Mouse (Mus musculus): Measurements from ENCODE around the gene Tmem243. TPM values are rescaled to one million over a fixed set of nuclear protein-coding genes. Genes with fewer than 3 reads are reported as not detected.

The Tmem243 gene
- polyA plus RNA-seq, 2 experiments = 7.5 to 16.5 TPM

- Histone ChIP-seq H3K9ac (ENCODE audit: low read depth, low read length, severe bottlenecking) (no peak overlapping the region), H3K9me3 (ENCODE audit: control insufficient read depth, low read length) (peaks cover 5% of the 10 kb centered on the region; the same call in 1 of the 2 replicates), H3K27ac (replicated peaks; ENCODE audit: low read depth, low read length) (no peak overlapping the region), H3K27me3 (ENCODE audit: control insufficient read depth, insufficient read depth, low read length) (no peaks in the 10 kb centered on the region), H3K36me3 (ENCODE audit: control insufficient read depth, insufficient read depth, low read length) (no peaks in the 10 kb centered on the region), H3K4me3 (replicated peaks; ENCODE audit: low read length) (no peak overlapping the region), H3K4me1 (ENCODE audit: control insufficient read depth, insufficient read depth, low read length) (no peaks in the 10 kb centered on the region), H3K4me2 (replicated peaks; ENCODE audit: low read depth, low read length, severe bottlenecking) (no peak overlapping the region)
- no peak for DNase-seq (ENCODE audit: low spot score)
- no peak for ATAC-seq (ENCODE audit: low FRiP score, low read depth)
- no peak for TF ChIP-seq POLR2A (IDR thresholded peaks at IDR 0.05; ENCODE audit: borderline replicate concordance, extremely low read depth, insufficient read depth, insufficient read length)
Measured at GRCm38 (mm10) chr5:9079773-9080501, 20.5 kb upstream of the Tmem243 start.

- WGBS = 78% methylated on average over 3 of the region's 3 CpGs
- Histone ChIP-seq H3K36me3 (ENCODE audit: control insufficient read depth, insufficient read depth, low read length) (no peaks in the 10 kb centered on the region), H3K27ac (replicated peaks; ENCODE audit: low read depth, low read length) (no peak overlapping the region), H3K4me1 (ENCODE audit: control insufficient read depth, insufficient read depth, low read length) (no peaks in the 10 kb centered on the region), H3K4me2 (replicated peaks; ENCODE audit: low read depth, low read length, severe bottlenecking) (no peak overlapping the region), H3K9ac (ENCODE audit: low read depth, low read length, severe bottlenecking) (no peak overlapping the region), H3K9me3 (ENCODE audit: control insufficient read depth, low read length) (no peaks in the 10 kb centered on the region), H3K27me3 (ENCODE audit: control insufficient read depth, insufficient read depth, low read length) (no peaks in the 10 kb centered on the region), H3K4me3 (replicated peaks; ENCODE audit: low read length) (no peak overlapping the region)
- DNase-seq (ENCODE audit: low spot score) (no peak), ATAC-seq (ENCODE audit: low FRiP score, low read depth) (no peak)
- TF ChIP-seq POLR2A (IDR thresholded peaks at IDR 0.05; ENCODE audit: borderline replicate concordance, extremely low read depth, insufficient read depth, insufficient read length) = no peak
Measured at GRCm38 (mm10) chr5:9086924-9087719, 13.3 kb upstream of the Tmem243 start.

- no peaks in the 10 kb centered on the region for H3K9me3 ChIP-seq (ENCODE audit: control insufficient read depth, low read length)
- H3K4me3 ChIP-seq (replicated peaks; ENCODE audit: low read length) = no peak overlapping the region
- no peaks in the 10 kb centered on the region for H3K4me1 ChIP-seq (ENCODE audit: control insufficient read depth, insufficient read depth, low read length)
- ATAC-seq (ENCODE audit: low FRiP score, low read depth) = no peak
- H3K4me2 ChIP-seq (replicated peaks; ENCODE audit: low read depth, low read length, severe bottlenecking) = no peak overlapping the region
- H3K36me3 ChIP-seq (ENCODE audit: control insufficient read depth, insufficient read depth, low read length) = no peaks in the 10 kb centered on the region
- H3K27ac ChIP-seq (replicated peaks; ENCODE audit: low read depth, low read length) = no peak overlapping the region
- no peaks in the 10 kb centered on the region for H3K27me3 ChIP-seq (ENCODE audit: control insufficient read depth, insufficient read depth, low read length)
- no peak overlapping the region for H3K9ac ChIP-seq (ENCODE audit: low read depth, low read length, severe bottlenecking)
- DNase-seq (ENCODE audit: low spot score) = no peak
- 79% methylated on average over 6 of the region's 6 CpGs for WGBS
- TF ChIP-seq POLR2A (IDR thresholded peaks at IDR 0.05; ENCODE audit: borderline replicate concordance, extremely low read depth, insufficient read depth, insufficient read length) = no peak
Measured at GRCm38 (mm10) chr5:9090493-9091106, 9.9 kb upstream of the Tmem243 start.

- H3K27me3 ChIP-seq (ENCODE audit: control insufficient read depth, insufficient read depth, low read length) = no peaks in the 10 kb centered on the region
- no peak overlapping the region for H3K4me3 ChIP-seq (replicated peaks; ENCODE audit: low read length)
- DNase-seq (ENCODE audit: low spot score) = no peak
- peaks cover 6% of the 10 kb centered on the region; the same call in 1 of the 2 replicates for H3K9me3 ChIP-seq (ENCODE audit: control insufficient read depth, low read length)
- ATAC-seq (ENCODE audit: low FRiP score, low read depth) = no peak
- no peaks in the 10 kb centered on the region for H3K36me3 ChIP-seq (ENCODE audit: control insufficient read depth, insufficient read depth, low read length)
- WGBS = 82% methylated on average over 1 of the region's 1 CpGs
- no peaks in the 10 kb centered on the region for H3K4me1 ChIP-seq (ENCODE audit: control insufficient read depth, insufficient read depth, low read length)
- no peak overlapping the region for H3K4me2 ChIP-seq (replicated peaks; ENCODE audit: low read depth, low read length, severe bottlenecking)
- no peak overlapping the region for H3K9ac ChIP-seq (ENCODE audit: low read depth, low read length, severe bottlenecking)
- H3K27ac ChIP-seq (replicated peaks; ENCODE audit: low read depth, low read length) = no peak overlapping the region
- TF ChIP-seq POLR2A (IDR thresholded peaks at IDR 0.05; ENCODE audit: borderline replicate concordance, extremely low read depth, insufficient read depth, insufficient read length) = no peak
Measured at GRCm38 (mm10) chr5:9092716-9093115, 7.8 kb upstream of the Tmem243 start.

- DNase-seq (ENCODE audit: low spot score) = no peak
- no peak overlapping the region for H3K9ac ChIP-seq (ENCODE audit: low read depth, low read length, severe bottlenecking)
- H3K4me1 ChIP-seq (ENCODE audit: control insufficient read depth, insufficient read depth, low read length) = no peaks in the 10 kb centered on the region
- WGBS = 76% methylated on average over 4 of the region's 4 CpGs
- H3K4me3 ChIP-seq (replicated peaks; ENCODE audit: low read length) = no peak overlapping the region
- no peak for ATAC-seq (ENCODE audit: low FRiP score, low read depth)
- no peaks in the 10 kb centered on the region for H3K36me3 ChIP-seq (ENCODE audit: control insufficient read depth, insufficient read depth, low read length)
- H3K27me3 ChIP-seq (ENCODE audit: control insufficient read depth, insufficient read depth, low read length) = no peaks in the 10 kb centered on the region
- no peak overlapping the region for H3K27ac ChIP-seq (replicated peaks; ENCODE audit: low read depth, low read length)
- peaks cover 6% of the 10 kb centered on the region; the same call in 1 of the 2 replicates for H3K9me3 ChIP-seq (ENCODE audit: control insufficient read depth, low read length)
- no peak for TF ChIP-seq POLR2A (IDR thresholded peaks at IDR 0.05; ENCODE audit: borderline replicate concordance, extremely low read depth, insufficient read depth, insufficient read length)
- H3K4me2 ChIP-seq (replicated peaks; ENCODE audit: low read depth, low read length, severe bottlenecking) = no peak overlapping the region
Measured at GRCm38 (mm10) chr5:9093490-9093889, 7.0 kb upstream of the Tmem243 start.

Data from limb, embryonic 14.5 days (tissue).